Mouse (Mus musculus) 416B (cell line): ENCODE measurements at regions not wholly inside any gene's neighbourhood (a gene's known extent, or its start where the extent isn't known, plus 50 kb on each side); places are given as distances from the start of the nearest gene placed in this dataset.

Experiments used
- DNase-seq: peaks from one replicate; pipeline ENCODE4 v3.0.0; 2011; ENCODE audit warnings: low read depth

DNA sequence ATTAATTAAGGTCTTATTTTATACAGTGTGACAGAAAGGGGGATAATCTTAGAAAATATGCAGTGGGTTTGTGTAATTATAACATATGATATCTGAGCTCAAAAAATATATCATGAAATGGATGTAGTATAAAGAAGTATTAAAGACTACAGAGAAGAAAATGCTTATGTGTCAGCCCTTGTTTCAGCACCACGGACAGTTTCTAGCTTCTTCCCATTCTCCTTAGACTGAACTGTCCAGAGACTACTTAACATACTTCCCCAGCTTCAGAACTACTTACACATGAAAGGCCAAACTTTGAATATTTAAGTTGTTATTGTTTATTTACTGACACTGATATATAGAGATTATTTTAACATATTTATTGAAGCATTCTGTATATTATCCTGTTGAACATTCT is 578.4 kb downstream of the Nsun3 start:
- DNase-seq, result peak; percentile 29

DNA sequence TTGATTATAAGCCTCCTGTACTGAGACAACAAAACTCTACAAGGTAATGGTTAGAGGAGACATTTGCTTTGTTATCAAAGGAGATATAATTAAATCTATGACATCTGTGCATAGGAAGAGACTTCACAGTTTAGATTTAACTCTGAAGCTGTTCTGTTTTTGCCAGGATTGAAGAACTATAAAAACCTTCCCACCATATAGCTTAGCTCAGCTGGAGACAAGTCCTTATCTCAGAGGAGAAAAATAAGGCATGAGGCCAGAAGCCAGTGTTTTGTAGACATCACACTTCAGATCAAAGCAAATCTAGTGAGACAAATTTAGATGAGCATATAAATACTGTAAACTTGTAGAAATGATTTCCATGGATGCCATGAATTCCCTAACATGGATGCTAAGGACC is 603.6 kb downstream of the Nsun3 start:
- no peak for DNase-seq
